Mouse (Mus musculus): ENCODE measurements around the gene Slc46a3. TPM values are rescaled to one million over a fixed set of nuclear protein-coding genes. Genes with fewer than 3 reads are reported as not detected.
A peak's percentile ranks its signal among the peaks of the same experiment; 100 is the strongest.

The Slc46a3 gene
- total RNA-seq, 1 experiment: 4.1 TPM

- no peak for DNase-seq (ENCODE audit: low read depth, low spot score)
- in situ Hi-C loops (cut with MboI; ENCODE audit: low sequenced_read_pairs in 2 of 2, unreplicated experiment in 2 of 2): no loop called here
- Histone ChIP-seq H3K27ac (ENCODE audit: insufficient read depth, low read depth, low read length, poor library complexity, severe bottlenecking) (no peak overlapping the region), H3K36me3 (ENCODE audit: control insufficient read depth, insufficient read depth, low read length, poor library complexity, severe bottlenecking) (peaks cover 59% of the 10 kb centered on the region), H3K9ac (ENCODE audit: insufficient read depth, low read depth, low read length, poor library complexity, severe bottlenecking) (no peak overlapping the region), H3K4me3 (ENCODE audit: insufficient read depth in 1 of 2, low read depth in 1 of 2, low read length in 2 of 2, poor library complexity in 1 of 2, severe bottlenecking in 1 of 2) (peak overlapping the region in 1 of 2 experiments; percentile 5; a peak in 1 of 4 replicates), H3K9me3 (ENCODE audit: control insufficient read depth, insufficient read depth, low read depth, low read length) (no peaks in the 10 kb centered on the region), H3K4me1 (ENCODE audit: control insufficient read depth in 2 of 2, insufficient read depth in 2 of 2, low read length in 2 of 2, poor library complexity in 1 of 2) (peaks cover 0 to 12% of the 10 kb centered on the region in 2 experiments; a peak in 1 of 4 replicates)
- TF ChIP-seq HCFC1 (IDR thresholded peaks at IDR 0.05; ENCODE audit: borderline replicate concordance, insufficient read depth, low read length): no peak
- TF ChIP-seq CHD2 (IDR thresholded peaks at IDR 0.05; ENCODE audit: low read depth, low read length): no peak
- no peak for TF ChIP-seq ZC3H11A (IDR thresholded peaks at IDR 0.05; ENCODE audit: borderline replicate concordance, low read depth, low read length)
- TF ChIP-seq ZNF384 (IDR thresholded peaks at IDR 0.05; ENCODE audit: low read depth, low read length): no peak
- no peak for TF ChIP-seq MAFK (IDR thresholded peaks at IDR 0.05; ENCODE audit: insufficient read depth, low read depth, low read length)
Observed at GRCm38 (mm10) chr5:147874491-147875065, 20.0 kb downstream of the Slc46a3 start.

GRCm38 (mm10) chr5:147871091-147871820 lies 23.4 kb downstream of the Slc46a3 start:
- no peak overlapping the region for H3K4me3 ChIP-seq (ENCODE audit: insufficient read depth in 1 of 2, low read depth in 1 of 2, low read length in 2 of 2, poor library complexity in 1 of 2, severe bottlenecking in 1 of 2)
- H3K9me3 ChIP-seq (ENCODE audit: control insufficient read depth, insufficient read depth, low read depth, low read length): no peaks in the 10 kb centered on the region
- in situ Hi-C loops (cut with MboI; ENCODE audit: low sequenced_read_pairs in 2 of 2, unreplicated experiment in 2 of 2): no loop called here
- H3K9ac ChIP-seq (ENCODE audit: insufficient read depth, low read depth, low read length, poor library complexity, severe bottlenecking): no peak overlapping the region
- DNase-seq (ENCODE audit: low read depth, low spot score): no peak
- H3K36me3 ChIP-seq (ENCODE audit: control insufficient read depth, insufficient read depth, low read length, poor library complexity, severe bottlenecking): peaks cover 52% of the 10 kb centered on the region
- no peak overlapping the region for H3K27ac ChIP-seq (ENCODE audit: insufficient read depth, low read depth, low read length, poor library complexity, severe bottlenecking)
- no peak for TF ChIP-seq CHD2 (IDR thresholded peaks at IDR 0.05; ENCODE audit: low read depth, low read length)
- no peak for TF ChIP-seq MAFK (IDR thresholded peaks at IDR 0.05; ENCODE audit: insufficient read depth, low read depth, low read length)
- no peak for TF ChIP-seq ZC3H11A (IDR thresholded peaks at IDR 0.05; ENCODE audit: borderline replicate concordance, low read depth, low read length)
- H3K4me1 ChIP-seq (ENCODE audit: control insufficient read depth in 2 of 2, insufficient read depth in 2 of 2, low read length in 2 of 2, poor library complexity in 1 of 2): peaks cover 2 to 14% of the 10 kb centered on the region in 2 experiments; a peak in 1 of 4 replicates

GRCm38 (mm10) chr5:147870296-147870695 lies 24.3 kb downstream of the Slc46a3 start:
- in situ Hi-C loops (cut with MboI; ENCODE audit: low sequenced_read_pairs in 2 of 2, unreplicated experiment in 2 of 2): no loop called here
- no peak for DNase-seq (ENCODE audit: low read depth, low spot score)
- H3K4me1 ChIP-seq (ENCODE audit: control insufficient read depth in 2 of 2, insufficient read depth in 2 of 2, low read length in 2 of 2, poor library complexity in 1 of 2): peaks cover 2 to 14% of the 10 kb centered on the region in 2 experiments; a peak in 1 of 4 replicates
- peak overlapping the region; percentile 92 for H3K27ac ChIP-seq (ENCODE audit: insufficient read depth, low read depth, low read length, poor library complexity, severe bottlenecking)
- peaks cover 49% of the 10 kb centered on the region for H3K36me3 ChIP-seq (ENCODE audit: control insufficient read depth, insufficient read depth, low read length, poor library complexity, severe bottlenecking)
- H3K4me3 ChIP-seq (ENCODE audit: insufficient read depth in 1 of 2, low read depth in 1 of 2, low read length in 2 of 2, poor library complexity in 1 of 2, severe bottlenecking in 1 of 2): no peak overlapping the region
- no peak for TF ChIP-seq CHD2 (IDR thresholded peaks at IDR 0.05; ENCODE audit: low read depth, low read length)
- TF ChIP-seq MAFK (IDR thresholded peaks at IDR 0.05; ENCODE audit: insufficient read depth, low read depth, low read length): no peak
- no peak for TF ChIP-seq ZC3H11A (IDR thresholded peaks at IDR 0.05; ENCODE audit: borderline replicate concordance, low read depth, low read length)
- TF ChIP-seq HCFC1 (IDR thresholded peaks at IDR 0.05; ENCODE audit: borderline replicate concordance, insufficient read depth, low read length): no peak
- TF ChIP-seq ZNF384 (IDR thresholded peaks at IDR 0.05; ENCODE audit: low read depth, low read length): no peak
- H3K9me3 ChIP-seq (ENCODE audit: control insufficient read depth, insufficient read depth, low read depth, low read length): no peaks in the 10 kb centered on the region
- H3K9ac ChIP-seq (ENCODE audit: insufficient read depth, low read depth, low read length, poor library complexity, severe bottlenecking): no peak overlapping the region

GRCm38 (mm10) chr5:147869568-147869967 lies 25.0 kb downstream of the Slc46a3 start:
- H3K36me3 ChIP-seq (ENCODE audit: control insufficient read depth, insufficient read depth, low read length, poor library complexity, severe bottlenecking): peaks cover 44% of the 10 kb centered on the region
- H3K4me1 ChIP-seq (ENCODE audit: control insufficient read depth in 2 of 2, insufficient read depth in 2 of 2, low read length in 2 of 2, poor library complexity in 1 of 2): peaks cover 2 to 14% of the 10 kb centered on the region in 2 experiments; a peak in 1 of 4 replicates
- peak overlapping the region; percentile 92 for H3K27ac ChIP-seq (ENCODE audit: insufficient read depth, low read depth, low read length, poor library complexity, severe bottlenecking)

More at GRCm38 (mm10) chr5:147869568-147869967, 25.0 kb downstream of the Slc46a3 start:
- in situ Hi-C loops (cut with MboI; ENCODE audit: low sequenced_read_pairs in 2 of 2, unreplicated experiment in 2 of 2): no loop called here
- Histone ChIP-seq H3K9ac (ENCODE audit: insufficient read depth, low read depth, low read length, poor library complexity, severe bottlenecking) (no peak overlapping the region), H3K4me3 (ENCODE audit: insufficient read depth in 1 of 2, low read depth in 1 of 2, low read length in 2 of 2, poor library complexity in 1 of 2, severe bottlenecking in 1 of 2) (no peak overlapping the region), H3K9me3 (ENCODE audit: control insufficient read depth, insufficient read depth, low read depth, low read length) (no peaks in the 10 kb centered on the region)
- DNase-seq (ENCODE audit: low read depth, low spot score): no peak
- TF ChIP-seq ZNF384 (IDR thresholded peaks at IDR 0.05; ENCODE audit: low read depth, low read length) (no peak), MAFK (IDR thresholded peaks at IDR 0.05; ENCODE audit: insufficient read depth, low read depth, low read length) (no peak), HCFC1 (IDR thresholded peaks at IDR 0.05; ENCODE audit: borderline replicate concordance, insufficient read depth, low read length) (no peak), ZC3H11A (IDR thresholded peaks at IDR 0.05; ENCODE audit: borderline replicate concordance, low read depth, low read length) (no peak), CHD2 (IDR thresholded peaks at IDR 0.05; ENCODE audit: low read depth, low read length) (no peak)
